Mouse (Mus musculus): ENCODE measurements around the gene Vipr2.

Vipr2 gene

GRCm38 (mm10) chr12:116077074-116077854 lies at the start of gene Vipr2:
TSS of gene Vipr2 (plus strand) at chr12:116077726.
- in situ Hi-C loops (cut with MboI, MseI) = no loop called here

GRCm38 (mm10) chr12:116028095-116028494 lies 49.4 kb upstream of the Vipr2 start:
- in situ Hi-C loops (cut with MboI, MseI) = no loop called here

GRCm38 (mm10) chr12:116035346-116035745 lies 42.2 kb upstream of the Vipr2 start:
- in situ Hi-C loops (cut with MboI, MseI) = no loop called here

- in situ Hi-C loops (cut with MboI, MseI) = loop anchor here (5.0 kb wide), 2 partner anchors 148 to 358 kb away; no protein-coding TSS in a partner anchor
These were observed 32.7 kb upstream of the Vipr2 start for GRCm38 (mm10) chr12:116044785-116045184.

- in situ Hi-C loops (cut with MboI, MseI) = loop anchor here (5.0 kb wide), 2 partner anchors 145 to 355 kb away; no protein-coding TSS in a partner anchor
These were observed 29.8 kb upstream of the Vipr2 start, which contains the start of gene Zfp386 for GRCm38 (mm10) chr12:116047440-116048377. TSS of gene Zfp386 (plus strand) at chr12:116047724.

- in situ Hi-C loops (cut with MboI, MseI) = loop anchor here (5.0 kb wide), 2 partner anchors 144 to 354 kb away; no protein-coding TSS in a partner anchor
These were observed 28.8 kb upstream of the Vipr2 start for GRCm38 (mm10) chr12:116048766-116049165.

- in situ Hi-C loops (cut with MboI, MseI) = loop anchor here (5.0 kb wide), 2 partner anchors 143 to 353 kb away; no protein-coding TSS in a partner anchor
These were observed 28.3 kb upstream of the Vipr2 start for GRCm38 (mm10) chr12:116049236-116049635.

GRCm38 (mm10) chr12:116049701-116050100 lies 27.8 kb upstream of the Vipr2 start:
- in situ Hi-C loops (cut with MboI, MseI) = loop anchor here (5.0 kb wide), 2 partner anchors 143 to 353 kb away; no protein-coding TSS in a partner anchor

- in situ Hi-C loops (cut with MboI, MseI) = no loop called here
These were observed 23.2 kb upstream of the Vipr2 start for GRCm38 (mm10) chr12:116054342-116054741.

- in situ Hi-C loops (cut with MboI, MseI) = loop anchor here (5.0 kb wide), 1 partner anchor 51 kb away; no protein-coding TSS in a partner anchor
These were observed 21.4 kb upstream of the Vipr2 start for GRCm38 (mm10) chr12:116056112-116056511.

- in situ Hi-C loops (cut with MboI, MseI) = no loop called here
These were observed 15.8 kb upstream of the Vipr2 start for GRCm38 (mm10) chr12:116061561-116062193.

- in situ Hi-C loops (cut with MboI, MseI) = no loop called here
These were observed 15.3 kb upstream of the Vipr2 start for GRCm38 (mm10) chr12:116062194-116062583.

- in situ Hi-C loops (cut with MboI, MseI) = no loop called here
These were observed 14.5 kb upstream of the Vipr2 start for GRCm38 (mm10) chr12:116063020-116063419.

GRCm38 (mm10) chr12:116071023-116071422 lies 6.5 kb upstream of the Vipr2 start:
- in situ Hi-C loops (cut with MboI, MseI) = no loop called here

GRCm38 (mm10) chr12:116077855-116078366 lies 385 bp downstream of the Vipr2 start:
- in situ Hi-C loops (cut with MboI, MseI) = no loop called here

- in situ Hi-C loops (cut with MboI, MseI) = no loop called here
These were observed 5.6 kb downstream of the Vipr2 start for GRCm38 (mm10) chr12:116083125-116083524.

GRCm38 (mm10) chr12:116084294-116084693 lies 6.8 kb downstream of the Vipr2 start:
- in situ Hi-C loops (cut with MboI, MseI) = no loop called here

- in situ Hi-C loops (cut with MboI, MseI) = loop anchor here (5.0 kb wide), 1 partner anchor 45 kb away; no protein-coding TSS in a partner anchor
These were observed 9.6 kb downstream of the Vipr2 start for GRCm38 (mm10) chr12:116086951-116087600.

GRCm38 (mm10) chr12:116089836-116090235 lies 12.3 kb downstream of the Vipr2 start:
- in situ Hi-C loops (cut with MboI, MseI) = loop anchor here (5.0 to 10.0 kb wide), 2 partner anchors 42 to 915 kb away; no protein-coding TSS in a partner anchor
